Mouse (Mus musculus) thymus, adult 2 months (tissue): ENCODE results near the gene Ntsr1. TPM values are rescaled to one million over a fixed set of nuclear protein-coding genes. Genes with fewer than 3 reads are reported as not detected.

Experiments
- DNase-seq: peaks from one replicate; pipeline ENCODE4 v3.0.0; 2021
- H3K27ac ChIP-seq: fragments of 200-500 bp; 2 replicates; pipeline ENCODE4 v1.5.1; 2012; ENCODE audit warnings: low read length, control low read depth; ENCODE audit not compliant: control insufficient read depth, insufficient read depth
- H3K27me3 ChIP-seq: fragments of 200-500 bp; 2 replicates; pipeline ENCODE4 v1.6.1; 2012; ENCODE audit warnings: mild to moderate bottlenecking, low read length, moderate library complexity, mixed read lengths; ENCODE audit not compliant: control insufficient read depth, insufficient read depth
- H3K36me3 ChIP-seq: fragments of 200-500 bp; 2 replicates; pipeline ENCODE4 v1.6.1; 2012; ENCODE audit warnings: mild to moderate bottlenecking, low read length, moderate library complexity; ENCODE audit not compliant: control insufficient read depth, insufficient read depth
- H3K4me1 ChIP-seq: fragments of 200-500 bp; replicated peaks from 2 replicates; pipeline ENCODE4 v1.6.1; 2012; ENCODE audit warnings: low read length; ENCODE audit not compliant: control insufficient read depth, insufficient read depth
- H3K4me3 ChIP-seq: fragments of 200-500 bp; 2 replicates; pipeline ENCODE4 v1.5.1; 2012; ENCODE audit warnings: mild to moderate bottlenecking, low read length, control low read depth, moderate library complexity; ENCODE audit not compliant: control insufficient read depth, insufficient read depth
- CTCF ChIP-seq: fragments of 200-500 bp; IDR thresholded peaks from 2 replicates; pipeline ENCODE4 v1.5.1; 2012; ENCODE audit warnings: mild to moderate bottlenecking, control low read depth, low read length, moderate library complexity, borderline replicate concordance; ENCODE audit not compliant: control insufficient read depth, poor library complexity, insufficient read depth; ENCODE audit errors: extremely low read depth
- POLR2A ChIP-seq: fragments of 200-500 bp; IDR thresholded peaks from 2 replicates; pipeline ENCODE4 v1.6.1; 2012; ENCODE audit warnings: mild to moderate bottlenecking, low read length, control low read depth, moderate library complexity; ENCODE audit not compliant: control insufficient read depth, poor library complexity, insufficient read depth; ENCODE audit errors: extremely low read depth
- WGBS: fragments of 180-500 bp; shearing (Covaris S2); methylation state at CpG from one replicate; pipeline ENCODE4 v1.1.7; 2018; 5-methylcytosine and 5-hydroxymethylcytosine counted together
- polyA plus RNA-seq: library from polyadenylated mRNA; depleted of rRNA; stranded (reverse); fragments of >200 nt; gene quantifications from 2 replicates; pipeline ENCODE4 v1.2.3, GENCODE M21; 2012; rRNA removed

The Ntsr1 gene
- 0.19 and 0.40 TPM in 2 replicates for polyA plus RNA-seq

DNA sequence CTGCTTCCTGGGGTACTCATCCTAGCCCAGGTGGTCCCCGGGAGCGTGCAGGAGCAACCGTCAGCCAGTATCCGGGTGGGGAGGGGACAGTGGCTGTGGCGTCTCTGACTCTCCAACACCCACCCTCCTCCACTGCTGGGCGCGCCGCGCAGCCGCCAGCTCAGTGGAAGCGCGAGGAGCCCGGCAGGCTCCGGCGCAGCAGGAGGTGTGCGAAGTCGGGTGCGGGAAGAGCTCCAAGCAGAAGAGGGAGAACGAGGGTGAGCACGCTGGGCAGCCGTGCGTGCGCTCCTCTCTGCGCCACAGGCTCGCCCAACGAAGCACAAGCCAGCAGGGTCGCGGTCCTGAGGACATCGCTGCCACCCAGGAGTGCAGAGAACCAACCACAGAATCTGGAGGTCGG lies at the start of gene Ntsr1:
Gene Ntsr1, plus strand, starts transcription at position 236 of the 400 bp plus-strand sequence.
- H3K27ac ChIP-seq, result no peak within 1 kb of the TSS
- H3K4me1 ChIP-seq, result no peaks in the 10 kb centered on the region
- no peaks in the 10 kb centered on the region for H3K36me3 ChIP-seq
- no peaks in the 10 kb centered on the region; the same call in 1 of the 2 replicates for H3K27me3 ChIP-seq
- DNase-seq, result no peak
- no peak within 1 kb of the TSS for H3K4me3 ChIP-seq
- TF ChIP-seq POLR2A (no peak), CTCF (no peak)
- 2% methylated on average over 30 of the region's 30 CpGs for WGBS

DNA sequence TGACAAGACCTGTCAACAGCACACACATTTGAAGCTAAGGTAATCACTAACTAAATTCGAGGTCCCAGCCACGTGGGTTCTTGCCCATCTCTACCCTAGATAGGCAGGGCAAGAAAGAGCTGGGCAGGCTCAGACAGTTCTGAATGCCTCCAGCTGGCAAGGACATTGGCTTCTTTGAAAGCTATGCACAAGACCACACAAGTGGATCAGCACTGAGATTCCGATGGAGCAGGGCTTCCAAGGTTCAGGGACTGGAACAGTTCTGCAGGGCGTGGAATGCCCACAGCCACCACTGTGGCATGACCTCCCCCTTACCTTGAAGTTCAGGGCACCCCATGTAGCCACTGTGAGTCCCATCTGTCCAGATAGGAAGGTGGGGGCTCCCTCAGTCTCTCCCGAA lies 49.2 kb upstream of the Ntsr1 start:
- no peaks in the 10 kb centered on the region for H3K36me3 ChIP-seq
- TF ChIP-seq CTCF (no peak), POLR2A (no peak)
- WGBS, result 90% methylated on average over 5 of the region's 5 CpGs

DNA sequence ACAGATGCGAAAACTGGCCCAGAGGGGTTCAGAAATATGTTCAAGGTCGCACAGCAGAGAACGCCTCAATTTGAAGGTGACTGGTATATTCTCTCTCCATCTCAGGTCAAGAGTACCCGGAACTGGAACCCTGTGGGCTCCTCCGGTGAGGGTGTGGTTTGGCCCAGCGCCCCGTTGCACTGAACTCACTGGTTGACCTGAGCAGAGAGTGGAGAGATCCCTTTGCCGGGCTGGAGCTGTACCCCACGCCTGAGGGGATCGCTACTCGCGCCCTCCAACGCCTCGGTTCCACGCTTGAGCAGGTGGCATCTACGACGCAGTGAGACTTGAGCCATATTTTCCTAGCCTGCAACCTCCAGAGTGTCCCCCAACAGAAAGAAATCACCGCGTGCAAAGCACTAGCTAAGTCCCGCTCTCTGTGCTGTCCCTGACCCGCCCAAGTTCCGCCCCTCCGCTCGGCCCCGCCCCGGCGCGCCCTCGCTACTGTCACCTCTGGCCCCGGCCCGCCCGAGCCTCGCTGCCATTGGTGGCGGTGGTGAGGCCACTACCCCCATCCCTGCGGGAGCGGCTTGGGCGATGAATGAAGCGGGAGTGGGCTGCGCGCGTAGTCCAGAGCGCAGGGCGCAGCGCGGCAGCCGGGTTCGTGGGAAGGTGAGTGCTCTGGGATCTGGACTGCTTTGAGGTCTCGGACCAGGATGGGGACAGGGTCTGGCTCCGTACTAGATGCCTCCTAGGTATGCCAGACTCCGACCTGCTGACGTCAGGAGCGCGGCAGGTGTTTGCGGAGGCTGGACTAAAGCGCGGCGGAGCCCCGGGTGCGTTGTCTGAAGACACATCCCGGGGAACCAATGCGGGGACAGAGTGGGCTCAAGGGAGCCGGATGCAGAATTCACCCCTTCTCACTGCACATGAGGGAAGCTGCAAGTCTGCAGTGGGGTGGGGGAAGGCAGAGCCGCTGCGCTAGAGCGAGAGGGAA lies 43.8 kb upstream of the Ntsr1 start, which contains the start of gene Slco4a1:
Gene Slco4a1, plus strand, starts transcription at position 523 of the 976 bp plus-strand sequence.
- Histone ChIP-seq H3K4me3 (peak within 1 kb of the TSS; percentile 78), H3K27ac (no peak within 1 kb of the TSS), H3K27me3 (no peaks in the 10 kb centered on the region), H3K36me3 (no peaks in the 10 kb centered on the region), H3K4me1 (peaks cover 8% of the 10 kb centered on the region)
- peak; percentile 93 for DNase-seq
- WGBS, result 2% methylated on average over 65 of the region's 65 CpGs
- TF ChIP-seq POLR2A, result peak; percentile 83
- TF ChIP-seq CTCF, result peak; percentile 42; the same call in 1 of the 2 replicates

More for the DNA sequence above, 49.2 kb upstream of the Ntsr1 start:
- Histone ChIP-seq H3K4me1 (peaks cover 26% of the 10 kb centered on the region), H3K27me3 (no peaks in the 10 kb centered on the region), H3K4me3 (no peak overlapping the region), H3K27ac (no peak overlapping the region)
- no peak for DNase-seq

DNA sequence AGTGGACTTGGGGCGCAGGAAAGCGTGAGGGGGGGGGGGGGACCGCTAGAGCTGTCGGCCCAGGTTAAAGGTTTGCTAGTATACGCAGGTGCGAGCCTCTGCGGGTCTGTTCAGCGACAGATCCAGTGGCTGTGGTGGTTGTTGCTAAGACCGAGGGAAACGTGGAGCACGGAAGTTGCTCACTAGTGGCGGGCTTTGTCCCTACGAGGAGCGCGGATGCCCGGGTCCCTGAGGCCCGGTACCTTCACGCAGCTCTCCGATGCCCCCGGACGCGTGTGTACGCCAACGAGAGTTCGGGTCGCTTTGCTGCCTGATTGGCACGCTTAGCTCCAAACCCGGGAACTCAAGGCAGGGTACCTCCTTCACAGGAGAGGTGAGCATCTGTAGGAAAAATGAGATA lies 43.1 kb upstream of the Ntsr1 start:
- no peak overlapping the region for H3K27ac ChIP-seq
- under 1% methylated on average over 28 of the region's 28 CpGs for WGBS
- no peaks in the 10 kb centered on the region for H3K36me3 ChIP-seq
- peak overlapping the region; percentile 78 for H3K4me3 ChIP-seq
- H3K4me1 ChIP-seq, result peaks cover 8% of the 10 kb centered on the region
- TF ChIP-seq POLR2A, result no peak
- TF ChIP-seq CTCF, result no peak
- no peaks in the 10 kb centered on the region for H3K27me3 ChIP-seq
- DNase-seq, result peak; percentile 28

DNA sequence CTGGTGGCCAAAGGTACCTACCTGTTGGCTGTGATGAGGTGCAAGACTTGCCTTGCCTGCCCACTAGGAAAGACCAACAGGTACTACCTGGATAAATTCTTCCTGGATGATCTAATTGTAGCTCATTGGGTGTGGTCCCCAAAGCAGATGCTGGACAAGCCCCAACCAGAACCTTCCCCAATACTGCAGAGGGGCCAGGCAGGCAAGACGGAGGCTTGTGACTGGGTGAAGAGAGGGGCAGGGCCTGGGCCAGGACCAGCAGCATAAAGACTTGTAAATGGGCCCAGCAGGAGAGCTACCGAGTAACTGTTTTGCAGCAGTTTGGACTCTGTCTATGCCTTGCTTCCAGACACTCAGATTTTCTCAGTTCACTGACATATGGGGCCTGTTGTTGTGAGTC lies 42.1 kb upstream of the Ntsr1 start:
- WGBS, result 96% methylated on average over 2 of the region's 2 CpGs
- no peak for DNase-seq
- Histone ChIP-seq H3K27ac (no peak overlapping the region), H3K4me1 (peaks cover 8% of the 10 kb centered on the region), H3K4me3 (no peak overlapping the region), H3K36me3 (no peaks in the 10 kb centered on the region), H3K27me3 (no peaks in the 10 kb centered on the region)
- no peak for TF ChIP-seq CTCF
- no peak for TF ChIP-seq POLR2A

DNA sequence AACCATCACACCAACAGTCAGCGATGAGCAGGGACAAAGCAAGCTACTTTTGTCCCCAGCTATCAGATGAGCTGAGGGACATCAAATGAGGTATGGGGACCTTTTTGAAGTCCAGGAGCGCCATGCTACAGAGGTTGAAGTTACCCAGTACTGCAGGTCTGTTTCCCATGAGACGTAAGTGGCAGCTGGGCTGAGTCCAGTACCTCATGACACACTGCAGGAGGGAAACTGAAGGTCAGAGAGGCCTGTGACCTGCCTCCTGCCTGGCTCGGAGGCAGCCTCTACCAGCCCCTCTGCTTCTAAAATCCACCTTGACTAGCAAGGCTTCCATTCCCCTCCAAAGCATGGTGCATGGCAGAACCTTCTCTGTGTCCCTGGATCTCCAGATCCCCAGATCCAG lies 40.3 kb upstream of the Ntsr1 start:
- peaks cover 8% of the 10 kb centered on the region for H3K4me1 ChIP-seq
- no peaks in the 10 kb centered on the region for H3K36me3 ChIP-seq
- no peak for TF ChIP-seq CTCF
- 93% methylated on average over 4 of the region's 4 CpGs for WGBS
- no peak overlapping the region for H3K27ac ChIP-seq
- H3K27me3 ChIP-seq, result no peaks in the 10 kb centered on the region
- DNase-seq, result no peak
- H3K4me3 ChIP-seq, result no peak overlapping the region
